Mouse (Mus musculus) embryo, embryonic 9.5 days (tissue): ENCODE measurements around the gene Tmem63b.
A peak's percentile ranks its signal among the peaks of the same experiment; 100 is the strongest.

Source experiments
- DNase-seq: peaks from one replicate; pipeline ENCODE4 v3.0.0-alpha.2; 2017; ENCODE audit errors: extremely low spot score

Tmem63b gene

DNA sequence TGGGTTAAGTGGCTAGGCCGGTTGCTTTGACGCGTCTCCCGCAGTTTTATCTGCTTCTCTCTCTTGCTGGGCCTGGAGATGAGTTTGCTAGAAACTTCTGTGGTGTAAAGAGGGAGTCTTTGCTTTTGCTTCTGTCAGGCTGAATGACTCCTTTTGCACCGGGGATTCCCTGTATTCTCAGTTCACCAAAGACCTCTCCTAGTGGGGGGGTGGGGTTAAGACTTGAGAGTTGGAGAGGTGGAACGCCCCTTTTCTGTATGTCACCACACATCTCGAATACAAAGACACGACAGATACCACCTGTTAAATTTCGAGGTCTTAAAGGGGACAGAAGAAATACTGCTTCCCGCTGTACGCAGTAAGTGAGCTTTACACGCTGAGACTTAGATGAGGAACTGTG, at the start of gene Tmem63b:
Tmem63b (minus strand) TSS at position 190 of the 400 bp plus-strand sequence.
- no peak for DNase-seq

DNA sequence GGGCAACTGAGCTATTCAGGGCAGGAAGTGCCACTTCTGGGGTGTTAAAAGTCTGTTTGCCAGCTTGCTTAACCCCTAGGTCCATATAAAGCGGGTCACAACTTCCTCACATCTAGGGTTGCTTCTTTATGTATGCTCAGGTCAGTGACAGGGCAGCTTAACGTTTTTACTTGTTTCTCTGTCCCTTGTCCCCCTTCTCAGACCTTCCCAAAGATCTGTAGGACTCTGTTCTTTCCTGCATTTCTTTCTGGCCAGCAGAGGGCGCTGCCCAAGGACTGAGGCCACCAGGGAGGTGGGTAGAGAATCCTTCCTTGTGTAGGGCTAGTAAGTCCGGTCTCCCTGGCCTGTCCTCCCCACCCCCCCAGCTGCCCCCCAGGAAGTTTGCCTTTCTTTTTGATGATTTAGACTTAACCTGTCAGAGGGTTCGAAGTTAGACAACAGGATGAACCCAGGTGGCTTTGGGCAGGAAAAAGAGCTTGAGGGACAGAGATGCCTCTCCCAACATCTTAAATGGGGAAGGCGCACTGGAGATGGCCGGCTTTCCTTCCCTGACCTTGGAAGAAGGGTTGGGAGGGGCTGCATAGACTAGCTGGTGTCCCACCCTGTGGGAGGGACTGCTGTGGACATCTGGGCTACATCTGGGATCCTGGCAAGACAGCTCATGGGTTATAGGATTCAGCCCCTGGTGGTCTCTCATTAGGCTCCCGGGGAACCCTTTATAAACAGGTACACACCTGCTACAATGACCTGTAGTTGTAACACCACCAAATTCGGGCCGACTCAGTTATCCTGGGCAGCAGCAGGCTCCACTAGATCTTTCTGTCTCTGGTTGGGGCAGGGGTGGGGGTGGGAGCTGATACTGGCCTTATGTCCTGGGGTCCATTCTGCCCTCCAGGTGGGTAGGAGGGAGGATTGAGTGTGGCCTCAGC, 48.9 kb upstream of the Tmem63b start:
- DNase-seq, result peak; percentile 92

DNA sequence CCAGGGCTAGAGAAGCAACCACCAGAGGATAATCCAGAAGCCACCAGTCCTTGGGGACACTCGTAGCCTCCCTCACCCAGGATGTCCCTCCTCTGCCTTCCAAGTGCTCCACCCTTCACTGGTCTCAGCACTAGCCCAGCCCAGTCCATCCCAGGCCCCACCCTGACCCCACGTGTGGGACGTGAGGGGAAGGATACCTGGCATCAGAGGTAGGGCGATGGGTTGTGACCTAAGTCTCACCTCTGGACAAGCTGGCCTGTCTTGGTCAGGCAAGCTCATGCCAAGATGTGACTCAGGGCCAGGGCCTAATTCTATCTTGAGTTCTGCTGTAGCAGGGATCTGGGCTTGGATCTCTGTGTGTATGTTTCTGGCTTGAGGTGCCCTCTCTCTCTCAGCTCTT, 48.2 kb upstream of the Tmem63b start:
- no peak for DNase-seq

DNA sequence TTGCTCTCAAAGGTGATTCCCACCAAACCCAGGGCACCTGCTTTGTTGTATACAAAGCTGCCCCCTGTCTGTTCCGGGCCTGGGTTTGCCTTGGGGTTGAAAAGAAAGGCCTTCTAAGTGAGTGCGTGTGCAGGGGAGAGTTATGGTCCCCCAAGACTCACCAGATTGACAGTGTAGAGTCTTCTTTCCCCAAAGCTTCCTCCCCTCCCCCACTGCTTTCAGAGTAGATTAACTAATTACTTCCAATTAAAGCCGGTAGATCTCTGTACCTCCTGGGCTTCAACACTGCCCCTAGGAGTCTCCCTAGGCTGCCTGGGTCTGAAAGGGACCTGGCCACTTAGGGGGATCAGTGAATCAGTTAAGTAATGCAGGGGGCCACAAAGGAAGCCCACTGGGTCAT, 47.6 kb upstream of the Tmem63b start:
- DNase-seq, result no peak

DNA sequence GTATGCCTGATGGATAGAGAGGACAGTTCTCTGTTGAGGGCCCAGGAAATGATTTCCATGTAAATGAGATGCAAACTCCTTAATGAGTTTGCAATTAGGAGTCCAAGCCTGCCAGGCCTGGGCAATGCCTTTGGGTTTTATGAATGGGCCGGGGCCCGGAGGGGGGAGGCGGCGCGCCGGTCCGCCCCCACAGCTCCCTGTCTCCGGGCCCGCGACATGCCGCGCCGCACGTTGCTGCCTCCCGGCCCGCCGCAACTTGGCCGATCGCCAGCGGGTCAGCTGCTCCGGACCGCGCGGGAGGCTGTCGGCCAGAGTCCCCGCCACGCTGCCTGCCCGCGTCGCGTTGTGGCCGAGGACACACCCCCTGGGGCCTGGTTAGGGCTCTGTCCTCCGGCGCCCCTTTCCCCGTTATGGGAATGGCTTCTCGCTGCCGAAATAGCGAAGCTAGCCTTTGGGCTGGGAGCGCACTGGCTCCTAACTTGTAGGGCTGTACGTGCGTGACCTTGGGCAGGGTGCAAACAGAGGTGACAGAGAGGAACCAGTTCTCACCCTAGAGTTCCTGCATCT, 47.1 kb upstream of the Tmem63b start, which contains the start of gene 1600014C23Rik:
1600014C23Rik (minus strand) TSS at position 110 of the 567 bp plus-strand sequence.
- peak; percentile 67 for DNase-seq

DNA sequence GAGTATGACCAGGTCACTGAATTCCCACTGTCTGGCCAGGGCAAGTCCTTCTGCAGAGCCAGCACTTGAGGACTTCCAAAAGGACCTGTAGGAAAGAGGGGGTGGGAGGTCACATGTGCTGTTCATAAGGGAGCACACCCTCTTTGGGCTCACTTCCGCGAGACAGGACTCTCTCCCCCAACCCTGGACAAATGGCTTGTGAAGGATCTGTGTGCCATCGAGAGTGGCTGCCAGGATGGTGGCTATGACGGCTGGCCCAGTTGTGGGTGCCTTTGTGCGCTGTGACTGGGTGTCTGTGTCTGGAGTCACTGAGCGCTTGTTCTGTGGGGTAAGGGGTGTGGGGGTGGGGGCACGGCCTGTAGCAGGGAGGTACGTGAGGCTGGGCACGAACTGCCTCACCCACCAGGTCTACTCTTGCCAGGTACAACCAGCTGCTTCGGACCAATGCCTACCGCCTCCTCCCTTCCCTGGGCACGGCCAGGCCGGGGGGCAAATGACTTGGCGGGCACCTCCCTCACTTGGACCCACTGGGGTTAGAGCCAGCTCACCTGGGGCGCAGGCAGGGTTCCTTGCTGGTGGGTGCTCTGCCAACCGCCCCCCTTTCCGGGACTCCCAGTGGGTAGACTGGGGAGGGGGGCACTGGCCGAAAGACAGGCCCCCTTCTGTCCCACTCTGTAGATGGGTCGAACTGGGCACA, 46.5 kb upstream of the Tmem63b start:
- DNase-seq, result no peak

DNA sequence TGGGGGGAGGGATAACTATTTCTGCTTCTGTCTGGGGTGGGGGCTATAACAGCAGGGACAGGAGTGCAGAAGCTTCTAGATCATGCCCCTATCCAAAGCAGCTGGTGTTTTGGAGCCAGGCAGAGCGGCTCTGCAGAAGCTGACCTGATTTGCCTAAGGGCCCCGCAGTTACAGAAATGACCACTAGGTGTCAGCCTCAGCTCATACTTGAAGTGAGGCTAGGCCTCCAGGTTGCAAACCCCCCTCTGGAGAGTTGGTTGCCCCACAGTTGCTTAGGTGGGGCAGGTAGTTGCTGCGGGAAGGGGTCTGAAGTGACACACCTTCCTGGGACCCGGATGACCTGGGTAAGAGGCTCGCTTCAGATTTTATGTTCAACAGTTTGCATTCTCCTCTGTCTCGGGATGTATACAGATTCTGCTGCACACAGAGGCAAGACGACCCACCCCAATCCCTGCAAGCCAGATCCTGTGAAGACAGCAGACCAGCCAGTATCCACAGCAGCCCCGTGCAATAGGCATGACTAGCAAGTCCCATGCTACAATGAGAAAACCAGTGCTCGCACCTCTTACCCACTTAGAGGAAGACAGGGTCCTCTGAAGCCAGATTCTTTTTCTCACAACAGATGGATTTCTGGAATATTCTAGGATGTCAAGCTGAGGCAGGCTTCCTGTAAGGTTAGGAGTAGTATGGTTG, 44.6 kb upstream of the Tmem63b start:
- peak; percentile 89 for DNase-seq

DNA sequence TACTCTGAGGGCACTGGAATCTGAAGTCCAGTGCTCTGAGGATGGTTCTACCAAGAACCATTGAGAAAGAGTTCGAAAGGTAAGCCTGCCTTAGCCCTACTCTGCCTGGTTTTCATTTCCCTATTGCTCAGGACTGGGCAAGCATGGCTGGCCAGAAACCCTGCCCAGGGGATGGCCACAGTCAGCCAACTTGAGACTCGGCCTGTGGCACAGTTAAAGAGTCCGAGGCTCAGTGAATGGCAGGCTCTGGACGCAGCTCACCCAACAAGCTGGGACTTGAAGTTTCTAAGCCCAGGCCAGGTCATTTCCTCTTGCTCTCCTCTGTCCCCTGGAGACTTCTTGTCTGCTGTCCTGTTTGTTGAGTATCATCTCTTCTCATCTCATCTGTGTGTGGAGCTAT, 44.0 kb upstream of the Tmem63b start:
- DNase-seq, result peak; percentile 14

DNA sequence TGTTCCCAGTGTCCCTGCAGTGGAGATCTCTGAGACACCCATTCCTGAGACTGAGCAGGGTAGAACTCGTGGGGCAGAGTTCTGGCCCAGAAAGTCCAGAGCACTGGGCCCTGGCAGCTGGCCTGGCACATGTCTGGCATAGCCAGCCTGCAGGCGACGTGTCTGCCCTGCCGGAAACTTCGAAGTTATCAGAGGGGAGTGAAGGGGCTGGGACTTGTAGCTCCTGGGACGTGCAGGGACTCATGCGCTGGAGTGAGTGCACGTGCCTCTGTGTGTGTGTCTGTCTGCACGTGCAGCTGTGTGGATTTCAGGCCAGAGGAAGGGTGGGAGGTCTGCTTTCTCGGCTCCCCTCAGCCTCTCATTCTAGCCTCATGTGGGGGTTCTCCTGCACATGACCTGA, 42.7 kb upstream of the Tmem63b start:
- peak; percentile 21 for DNase-seq

DNA sequence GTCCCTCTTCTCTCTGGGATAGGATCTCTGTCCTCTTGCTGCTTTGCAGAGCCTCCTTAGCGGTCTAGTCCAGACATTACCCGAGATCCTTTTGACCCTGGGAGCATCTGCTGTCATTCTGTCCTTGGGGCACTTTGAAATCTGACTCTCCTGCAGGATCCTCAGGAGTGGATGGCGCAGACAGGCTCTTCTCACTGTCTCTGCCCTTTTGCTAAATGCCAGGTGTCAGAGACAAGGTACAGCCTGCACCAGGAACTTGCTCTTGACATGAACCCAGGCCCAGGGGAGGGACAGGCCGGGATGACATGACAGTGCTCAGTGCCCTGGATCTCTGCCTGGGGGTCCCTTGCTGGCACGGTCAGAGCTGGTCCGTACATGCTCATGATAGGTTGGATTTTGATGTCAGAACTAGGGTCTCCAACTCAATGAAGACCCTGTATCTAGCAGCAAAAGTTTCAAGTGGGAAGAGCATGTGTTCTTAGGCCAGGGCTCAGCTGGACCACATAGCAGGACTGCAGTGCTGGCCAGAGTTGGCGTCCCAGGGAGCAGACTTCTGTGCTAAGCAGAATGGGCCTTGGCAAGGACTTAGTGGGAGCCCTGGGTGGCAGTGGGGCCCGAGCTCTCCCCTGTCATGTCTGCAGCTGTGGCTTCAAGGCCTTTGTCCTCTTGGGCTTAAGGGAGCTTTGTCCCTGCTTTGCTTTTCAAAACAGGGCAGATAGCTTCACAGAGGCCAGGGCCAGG, 41.4 kb upstream of the Tmem63b start:
- peak; percentile 19 for DNase-seq

DNA sequence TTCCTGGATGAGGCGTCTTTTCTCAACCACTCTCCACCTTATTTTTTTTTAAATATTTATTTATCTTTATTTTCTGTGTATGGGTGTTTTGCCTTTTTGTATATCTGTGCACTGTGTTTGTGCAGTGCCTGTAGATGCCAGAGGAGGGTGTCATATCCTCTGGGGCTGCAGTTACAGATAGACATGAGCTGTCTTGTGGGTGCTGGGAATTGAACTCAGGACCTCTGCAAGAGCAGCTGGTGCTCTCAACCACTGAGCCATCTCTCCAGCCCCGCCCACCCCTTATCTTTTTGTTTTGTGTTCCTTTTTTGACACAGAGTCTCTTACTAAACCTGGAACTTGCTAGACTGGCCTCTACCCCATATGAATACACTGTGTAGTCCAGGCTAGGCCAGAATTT, 40.8 kb upstream of the Tmem63b start:
- DNase-seq, result no peak

DNA sequence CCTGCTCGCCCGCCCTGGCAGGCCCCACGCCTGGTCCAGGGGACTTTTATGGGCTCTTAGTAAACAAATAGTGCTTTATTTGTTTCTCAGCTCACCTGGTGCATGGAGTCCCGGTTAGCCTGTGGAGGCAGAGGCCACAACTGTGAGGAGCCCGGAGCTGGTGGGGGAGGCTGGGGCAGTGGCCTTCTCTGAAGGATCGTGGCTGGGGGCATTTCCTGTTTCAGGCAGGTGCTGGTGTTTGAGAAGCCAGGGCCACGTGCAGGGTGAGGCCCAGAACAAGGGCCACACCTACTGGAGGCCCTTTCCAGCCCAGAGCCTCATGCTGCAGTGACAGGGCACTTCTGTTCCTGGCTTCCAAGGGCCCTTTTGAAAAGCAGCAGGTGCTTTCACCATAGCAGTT, 39.5 kb upstream of the Tmem63b start:
- DNase-seq, result no peak

DNA sequence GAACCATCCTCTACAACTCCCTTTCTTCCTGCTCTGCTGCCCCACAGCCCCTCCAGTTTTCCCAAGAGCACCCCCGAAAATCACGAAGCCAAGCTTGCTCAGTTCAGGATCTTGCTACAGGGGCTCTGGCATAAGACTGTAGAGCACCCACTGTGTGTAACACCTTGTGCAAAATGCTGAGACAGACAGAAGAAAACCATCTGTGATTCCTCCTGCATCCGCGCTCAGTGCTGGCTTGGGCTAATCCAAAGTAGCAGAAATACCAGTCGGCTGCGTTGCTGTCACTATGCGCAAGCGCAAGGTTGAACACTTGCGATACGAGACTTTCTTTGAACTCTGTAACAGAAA, 37.8 kb upstream of the Tmem63b start:
- no peak for DNase-seq

DNA sequence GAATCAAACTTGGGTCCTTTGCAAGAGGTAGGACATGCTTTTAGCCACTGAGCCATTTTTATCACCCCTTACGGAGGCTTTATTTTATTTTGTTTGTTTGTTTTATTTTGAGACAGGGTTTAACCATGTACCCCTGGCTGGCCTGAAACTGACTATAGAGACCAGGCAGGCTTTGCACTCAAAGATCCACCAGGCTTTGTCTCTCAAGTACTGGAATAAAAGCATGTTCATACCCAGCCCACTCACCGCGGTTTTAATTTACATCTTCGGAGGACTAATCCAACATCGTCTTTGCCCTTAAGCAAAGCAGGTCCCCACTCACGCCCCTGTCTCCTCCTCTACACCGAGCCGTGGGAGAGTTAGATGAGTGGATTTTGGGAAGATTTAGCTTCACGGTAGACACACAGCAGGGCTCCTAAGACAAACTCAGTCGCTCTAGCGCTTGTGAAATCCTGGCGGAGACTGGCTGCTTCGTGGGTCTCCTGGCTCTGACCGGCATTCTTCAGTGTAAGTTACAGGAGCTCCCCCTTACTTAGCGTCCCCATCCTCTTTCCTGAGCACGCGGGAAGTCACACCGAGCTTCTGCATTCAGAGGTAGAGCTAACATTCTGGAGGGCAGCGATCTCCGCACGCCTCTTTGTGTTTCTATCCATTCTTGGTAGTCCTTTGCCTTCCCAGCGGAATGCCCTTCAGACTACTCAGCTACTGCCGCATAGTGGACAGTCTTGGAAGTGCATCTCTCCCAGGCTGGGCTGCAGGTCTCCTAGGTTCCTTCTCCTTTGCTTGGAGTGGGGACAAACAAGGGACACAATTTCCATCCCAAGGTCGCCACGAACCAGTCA, 37.2 kb upstream of the Tmem63b start:
- DNase-seq, result peak; percentile 92

DNA sequence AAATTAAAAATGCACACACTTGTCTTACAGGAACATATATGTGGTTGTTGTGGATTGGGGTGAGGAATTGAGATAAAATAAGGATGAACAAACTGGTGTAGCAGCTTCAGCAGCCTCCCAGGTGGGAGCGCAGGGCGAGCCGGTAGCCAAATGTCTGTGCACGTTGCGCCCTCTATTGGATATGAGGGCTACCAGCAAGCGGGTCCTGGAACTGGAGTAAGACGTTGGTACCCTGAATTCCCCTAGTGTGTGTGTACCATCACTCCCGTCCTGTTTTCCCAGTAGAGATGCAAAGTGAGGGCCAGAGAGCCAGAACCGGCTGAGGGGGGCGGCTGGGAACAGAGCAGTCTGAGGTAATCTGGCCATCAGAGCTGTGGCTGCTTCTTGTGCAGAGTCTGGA, 31.6 kb upstream of the Tmem63b start:
- no peak for DNase-seq

DNA sequence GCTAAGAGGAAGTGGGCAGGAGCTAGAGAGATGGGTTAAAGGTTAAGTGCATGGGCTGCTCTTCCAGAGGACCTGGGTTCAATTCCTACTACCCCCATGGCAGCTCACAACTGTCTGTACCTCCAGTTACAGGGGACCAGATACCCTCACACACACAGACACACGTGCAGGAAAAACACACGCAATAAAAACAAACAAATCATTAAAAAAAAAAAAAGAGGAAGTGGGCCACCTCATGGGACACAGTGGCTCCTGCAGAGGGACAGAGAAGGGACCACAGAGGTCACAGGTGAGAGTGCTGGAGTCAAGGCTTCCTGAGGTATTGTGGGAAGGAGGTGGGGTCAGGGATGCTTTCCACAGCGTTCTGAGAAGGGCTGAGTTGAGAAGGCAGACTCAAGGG, 24.8 kb upstream of the Tmem63b start:
- no peak for DNase-seq

DNA sequence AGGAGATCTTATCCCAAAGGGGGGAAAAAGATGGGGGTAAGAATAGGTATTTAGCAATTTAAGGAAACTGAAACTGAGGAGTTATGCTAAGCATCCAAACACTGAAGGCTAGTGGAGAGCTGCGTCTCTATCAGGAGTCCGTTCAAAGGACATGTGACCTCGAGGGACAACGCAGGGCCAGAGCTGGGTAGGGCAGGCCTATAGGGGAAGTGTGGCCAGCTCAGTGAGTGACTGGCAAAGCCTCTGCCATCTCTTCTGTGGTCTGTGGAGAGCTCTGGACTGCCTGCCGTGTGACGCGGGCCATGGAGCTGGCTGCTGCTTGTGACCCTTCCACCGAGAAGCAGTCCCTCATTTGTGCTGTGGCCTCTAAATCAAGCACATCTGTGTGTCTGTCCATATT, 23.7 kb upstream of the Tmem63b start:
- no peak for DNase-seq

DNA sequence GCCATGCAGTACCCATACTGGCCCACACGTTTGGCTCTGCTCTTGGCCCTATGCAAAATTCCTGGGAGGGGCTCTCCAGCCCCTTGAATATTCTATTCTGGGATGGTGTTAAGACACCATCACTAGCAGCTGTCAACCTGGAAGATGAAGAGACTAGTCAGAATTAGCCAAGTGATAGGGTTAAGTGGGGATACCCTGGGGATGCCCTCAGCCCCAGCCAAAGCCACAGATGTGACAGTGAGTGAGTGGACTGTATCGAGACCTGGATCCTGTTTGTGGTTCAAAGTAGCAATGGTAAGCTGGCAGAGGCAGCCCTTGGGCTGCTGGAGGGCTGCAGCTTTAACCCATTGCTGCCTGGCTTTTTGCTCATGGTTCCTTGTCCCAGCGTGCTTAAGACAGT, 23.1 kb upstream of the Tmem63b start:
- DNase-seq, result no peak

DNA sequence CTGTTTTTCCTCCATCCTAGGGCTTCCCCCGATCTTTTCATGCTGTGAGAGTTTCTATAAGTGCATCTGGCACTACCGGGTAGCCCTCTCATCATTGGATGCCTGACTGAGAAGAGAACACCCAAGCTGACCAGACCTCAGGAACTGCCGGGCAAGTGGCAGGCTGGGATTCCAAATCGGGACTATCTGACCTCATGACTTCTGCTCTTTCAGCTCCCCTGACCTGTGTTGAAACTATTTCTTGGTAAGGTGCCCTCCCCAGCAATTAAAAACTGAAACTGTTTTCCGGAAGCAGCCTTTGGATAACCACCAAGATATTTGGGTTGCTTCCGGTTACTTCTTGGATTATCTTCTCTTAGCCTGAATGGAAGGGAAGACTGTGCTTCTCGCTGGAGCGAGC, 21.5 kb upstream of the Tmem63b start:
- DNase-seq, result no peak

DNA sequence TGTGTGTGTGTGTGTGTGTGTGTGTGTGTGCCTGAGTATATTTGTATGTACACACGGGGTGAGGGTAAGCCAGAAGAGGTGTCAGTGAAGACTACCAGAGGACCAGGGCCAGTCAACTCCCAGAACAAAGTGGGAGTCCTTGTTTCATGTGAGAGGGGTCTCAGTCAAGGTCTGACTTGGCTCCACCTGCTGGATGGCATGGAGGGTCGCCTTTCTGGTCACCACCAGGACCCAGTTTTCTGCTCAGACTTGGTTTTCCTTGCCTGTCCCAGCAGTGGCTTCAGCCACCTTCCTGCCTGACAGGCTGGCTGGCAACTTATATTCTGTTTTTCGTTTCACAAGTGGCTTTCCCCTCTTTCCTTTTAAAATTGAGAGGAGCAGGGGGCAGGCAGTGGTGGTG, 20.7 kb upstream of the Tmem63b start:
- no peak for DNase-seq

DNA sequence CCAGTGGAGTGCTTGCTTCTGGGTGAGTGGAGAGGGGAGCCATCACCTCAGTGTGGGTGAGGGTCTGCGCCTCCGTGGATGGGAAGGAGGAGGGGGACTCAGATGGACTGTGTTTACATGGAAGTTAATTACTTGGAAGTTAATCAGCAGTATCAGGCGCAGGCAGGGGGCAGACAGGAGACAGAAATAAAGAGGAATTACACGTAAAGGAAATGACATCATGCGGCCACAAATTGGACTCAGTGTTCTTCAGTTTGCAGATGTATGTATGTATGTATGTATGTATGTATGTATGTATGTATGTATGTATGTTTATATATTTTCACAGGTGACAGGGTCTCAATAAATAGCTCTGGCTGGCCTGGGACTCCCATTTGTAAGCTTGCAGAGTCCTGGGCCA, 20.1 kb upstream of the Tmem63b start:
- DNase-seq, result no peak
